Mouse (Mus musculus): Measurements from ENCODE around the gene Fam19a2.

GRCm38 (mm10) chr10:123692926-123693224 is 429.1 kb downstream of the Fam19a2 start:
- no peak for TF ChIP-seq EP300 (IDR thresholded peaks at IDR 0.05; ENCODE audit: low read depth)
- no peak for TF ChIP-seq CTCF (IDR thresholded peaks at IDR 0.05; ENCODE audit: low read depth)
